Mouse (Mus musculus) A20 (cell line): Measurements from ENCODE around the gene Aco1.
A peak's percentile ranks its signal among the peaks of the same experiment; 100 is the strongest.

Experiments
- DNase-seq: peaks from one replicate; pipeline ENCODE4 v3.0.0-alpha.2; 2011; ENCODE audit warnings: low read depth, low spot score

Aco1 gene

DNA sequence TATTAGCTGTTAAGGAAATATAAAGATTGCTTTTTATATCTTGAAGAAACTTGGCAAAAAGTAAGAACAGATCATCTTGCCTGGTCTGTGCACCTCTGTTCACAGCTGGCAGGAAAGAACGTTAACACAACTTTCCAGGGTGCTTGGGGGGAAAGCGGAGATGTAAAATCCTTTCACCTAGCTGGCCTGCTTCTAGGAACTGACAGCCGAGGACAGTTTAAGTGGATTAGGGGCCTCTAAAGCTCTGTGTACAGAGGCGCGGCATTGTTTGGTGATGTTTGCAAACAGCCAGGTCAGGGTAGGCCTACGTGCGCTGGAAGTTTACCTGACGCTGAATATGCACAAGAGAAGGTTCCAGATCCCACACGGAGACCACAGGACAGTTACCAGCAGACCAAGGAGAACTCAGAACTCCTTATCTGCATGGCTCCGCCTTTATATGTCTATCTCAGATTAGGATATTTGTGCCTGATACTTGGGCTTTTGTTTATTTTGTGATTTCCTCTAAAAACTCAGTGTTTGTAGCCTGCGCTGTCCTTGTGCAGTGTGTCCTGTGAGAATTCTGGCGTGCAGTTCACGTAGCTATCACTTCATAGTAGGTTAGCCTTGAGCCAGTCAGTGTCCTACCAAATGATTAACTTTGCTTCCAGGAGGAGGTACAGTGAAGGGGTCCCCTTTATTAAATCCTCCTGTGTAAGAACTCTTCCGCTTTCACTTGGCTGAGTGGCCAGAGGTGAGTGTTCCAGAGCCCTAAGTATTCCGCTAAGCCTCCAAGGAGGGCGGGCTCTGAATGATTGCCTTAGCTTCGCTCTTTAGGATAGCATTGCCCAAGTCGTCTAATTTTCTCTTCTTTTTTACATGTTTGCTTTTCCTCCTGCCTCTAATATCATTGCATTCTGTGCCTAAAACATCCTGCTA lies 14.0 kb downstream of the Aco1 start:
- DNase-seq = no peak

DNA sequence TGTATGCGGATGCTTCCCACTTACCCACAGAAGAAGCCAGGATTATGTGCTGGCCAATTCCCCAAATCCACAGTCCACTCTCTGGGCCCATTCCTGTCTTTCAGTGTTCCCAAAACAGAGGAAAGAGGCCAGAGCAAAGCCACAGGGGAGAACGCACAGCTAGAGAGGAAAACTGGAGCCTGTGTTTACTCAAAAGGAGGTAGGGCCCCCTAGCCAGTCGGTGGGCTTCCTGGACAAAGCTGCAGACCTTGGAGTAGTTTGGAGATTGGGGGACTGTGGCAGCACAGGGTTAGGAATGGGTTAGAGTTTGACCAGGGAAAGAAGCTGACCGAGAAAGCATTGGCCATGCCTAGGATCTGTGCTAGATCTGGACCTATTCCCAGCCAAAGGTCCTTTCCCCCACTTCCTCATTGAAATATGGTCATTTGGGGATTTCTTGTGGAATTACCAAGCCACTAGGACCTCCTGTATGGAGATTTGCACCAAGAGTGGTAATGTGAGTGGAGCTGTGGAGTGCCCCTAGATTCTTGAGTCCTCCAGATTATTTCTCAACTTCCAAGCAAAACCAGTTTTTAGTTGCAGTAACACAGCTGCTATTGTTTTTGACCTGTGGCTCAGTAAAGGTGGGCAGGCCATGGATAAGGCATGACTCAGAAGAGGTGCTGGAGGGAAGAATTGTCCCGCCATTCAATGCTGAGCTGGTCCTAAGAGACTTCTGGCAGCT lies 14.8 kb downstream of the Aco1 start:
- no peak for DNase-seq

DNA sequence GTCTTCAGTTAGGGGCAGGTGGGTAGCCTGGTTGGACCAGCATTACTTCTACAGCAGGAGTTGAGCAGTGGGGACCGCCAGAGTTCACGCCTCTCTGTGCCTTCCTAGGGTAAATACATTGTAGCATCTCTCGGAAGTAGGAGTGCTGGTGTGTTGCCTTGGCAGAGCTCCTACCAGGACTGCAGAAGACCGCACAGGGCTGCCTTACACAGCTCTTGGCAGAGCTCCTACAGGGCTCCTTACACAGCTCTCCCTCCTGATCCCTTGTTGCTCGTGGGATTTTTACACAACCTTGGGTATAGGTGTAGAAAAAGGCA lies 15.3 kb downstream of the Aco1 start:
- no peak for DNase-seq

DNA sequence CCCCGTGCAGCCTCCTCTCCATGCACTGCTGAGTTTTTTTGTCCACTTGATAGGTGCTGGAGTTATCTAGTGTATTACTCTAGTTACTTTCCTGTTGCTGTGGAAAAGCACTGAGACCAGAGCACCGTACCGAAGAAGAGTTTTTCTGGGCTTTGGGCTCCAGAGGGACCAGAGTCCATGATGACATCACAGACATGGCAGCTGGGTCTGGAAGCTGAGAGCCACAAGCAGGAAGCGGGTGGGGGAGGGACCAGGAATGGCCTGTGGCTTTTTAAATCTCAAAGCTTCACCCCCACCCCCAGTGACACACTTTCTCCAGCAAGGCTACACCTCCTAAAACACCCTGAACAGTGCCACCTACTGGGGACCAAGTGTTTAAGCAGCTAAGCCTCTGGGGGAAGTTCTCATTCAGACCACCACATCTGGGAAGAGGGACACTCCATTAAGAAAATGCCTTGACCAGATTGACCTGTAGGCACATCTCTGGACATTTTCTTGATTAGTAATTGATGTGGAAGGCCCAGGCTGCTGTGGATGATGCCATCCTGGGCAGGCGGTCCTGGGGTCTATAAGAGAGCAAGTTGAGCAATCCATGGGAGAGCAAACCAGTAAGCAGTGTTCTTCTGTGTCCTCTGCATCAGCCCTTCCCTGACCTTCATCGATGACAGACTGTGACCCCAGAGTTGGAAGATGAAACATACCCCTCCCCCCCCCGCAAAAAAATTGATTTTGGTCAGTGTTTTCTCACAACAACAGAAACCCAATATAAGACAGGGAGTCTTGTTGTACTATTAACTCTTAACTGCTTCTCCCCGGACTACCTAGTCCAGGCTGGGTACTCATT lies 17.9 kb downstream of the Aco1 start:
- DNase-seq = no peak

DNA sequence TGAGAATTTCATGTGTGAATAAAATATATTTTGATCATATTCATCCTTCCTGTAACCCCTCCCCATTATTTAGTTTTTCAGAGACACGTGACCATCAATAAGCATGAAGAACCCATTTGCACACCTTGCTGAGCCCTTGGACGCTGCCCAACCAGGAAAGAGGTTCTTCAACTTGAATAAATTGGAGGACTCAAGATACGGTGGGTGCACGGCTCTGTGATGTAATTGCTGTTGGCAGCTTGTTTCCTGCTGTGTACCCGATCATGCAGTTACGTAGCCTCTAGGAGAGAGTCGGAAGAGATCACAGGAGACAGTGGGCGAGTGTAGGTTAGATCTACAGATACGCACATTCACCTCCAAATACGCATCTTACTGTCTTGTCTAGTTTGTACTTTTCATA lies 20.8 kb downstream of the Aco1 start:
- DNase-seq = no peak

DNA sequence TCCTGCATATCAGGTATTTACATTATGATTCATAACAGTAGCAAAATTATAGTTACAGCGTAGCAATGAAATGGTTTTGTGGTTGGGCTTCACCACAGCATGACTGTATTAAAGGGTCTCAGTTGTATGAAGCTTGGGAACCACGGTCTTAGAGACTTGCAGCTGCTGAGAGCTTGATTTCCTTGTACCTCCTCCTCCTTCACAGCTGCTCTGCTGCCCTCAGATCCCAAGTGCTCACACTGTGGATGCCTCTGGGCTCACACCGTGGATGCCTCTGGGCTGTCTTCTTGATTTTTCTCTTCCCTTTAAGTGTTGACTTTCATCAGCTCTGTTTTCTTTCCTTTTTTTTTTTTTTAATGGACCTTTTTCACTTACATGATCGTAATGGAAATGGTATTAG lies 28.6 kb downstream of the Aco1 start:
- DNase-seq = no peak

DNA sequence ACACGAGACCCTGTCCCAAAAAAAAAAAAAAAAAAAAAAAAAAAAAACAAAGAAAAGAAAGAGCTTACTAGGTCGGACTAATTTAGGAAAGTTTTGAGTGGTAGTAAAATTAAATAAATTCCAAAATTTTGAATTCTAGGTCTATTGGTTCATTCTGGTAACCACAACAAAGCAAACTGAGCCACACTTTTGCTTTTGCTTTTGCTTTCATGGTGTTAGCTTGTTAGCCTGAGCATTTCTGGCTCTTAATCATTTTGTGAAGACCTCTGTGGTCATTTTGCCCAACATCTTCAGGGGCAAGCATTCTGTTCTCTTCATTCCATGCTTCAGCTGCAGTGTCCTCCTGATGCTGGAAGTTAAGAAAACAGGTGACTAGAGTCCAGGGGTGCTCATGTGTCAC lies 29.5 kb downstream of the Aco1 start:
- no peak for DNase-seq

DNA sequence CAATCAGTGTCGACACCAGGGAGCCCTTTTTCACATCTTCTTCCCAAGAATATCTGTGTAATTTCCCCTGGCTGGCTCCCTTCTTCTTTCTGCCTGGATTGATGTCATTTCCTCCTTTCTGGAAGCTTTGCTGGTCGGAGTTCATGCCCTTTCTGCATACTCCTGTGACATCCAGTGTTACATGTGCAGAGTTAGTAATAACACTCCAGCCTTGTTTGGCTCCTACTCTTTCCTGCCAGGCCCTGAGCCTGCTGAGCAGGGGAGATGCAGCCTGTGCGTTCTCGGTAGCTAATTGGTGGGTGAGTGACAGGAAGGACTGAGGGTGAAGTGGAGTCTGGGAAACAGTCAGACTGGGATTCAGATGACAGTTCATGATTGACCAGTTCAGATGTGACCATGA lies 31.4 kb downstream of the Aco1 start:
- DNase-seq = no peak

DNA sequence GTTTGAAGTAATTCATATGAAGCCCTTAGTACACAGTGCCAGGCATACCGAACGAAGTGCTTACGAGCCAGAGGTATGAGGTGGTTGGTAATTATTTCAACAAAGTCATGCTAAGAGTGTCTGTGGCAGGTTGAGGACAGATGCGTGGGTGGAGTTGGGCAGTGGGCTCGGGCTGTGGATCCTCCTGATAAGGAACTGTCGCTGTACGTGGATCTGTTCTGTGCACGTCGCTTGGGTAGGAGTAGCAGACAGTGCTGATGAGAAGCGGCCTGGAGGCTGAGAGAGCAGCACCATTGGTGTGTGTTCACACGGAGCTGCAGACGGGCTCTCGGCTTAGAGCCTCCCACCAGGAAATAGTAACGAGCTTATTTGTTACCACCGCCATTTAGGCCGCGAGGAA lies 35.7 kb downstream of the Aco1 start:
- no peak for DNase-seq

DNA sequence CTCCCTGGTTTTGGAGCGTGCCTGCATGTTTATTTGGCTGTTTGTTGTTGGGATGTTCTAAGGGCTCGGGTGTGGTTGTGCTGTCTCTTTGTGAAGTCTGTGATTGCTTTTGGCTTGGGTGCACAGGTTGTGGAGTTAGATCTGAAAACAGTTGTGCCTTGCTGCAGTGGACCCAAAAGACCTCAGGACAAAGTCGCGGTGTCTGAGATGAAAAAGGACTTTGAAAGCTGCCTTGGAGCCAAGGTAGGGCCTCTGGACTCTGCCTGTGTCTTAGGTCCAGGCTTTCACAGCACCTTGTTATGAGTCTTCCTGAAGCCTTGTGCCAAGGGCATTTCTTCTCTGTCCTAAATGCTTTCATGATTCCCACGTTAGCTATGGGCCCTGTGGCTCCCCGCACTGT lies 37.2 kb downstream of the Aco1 start:
- DNase-seq = no peak

DNA sequence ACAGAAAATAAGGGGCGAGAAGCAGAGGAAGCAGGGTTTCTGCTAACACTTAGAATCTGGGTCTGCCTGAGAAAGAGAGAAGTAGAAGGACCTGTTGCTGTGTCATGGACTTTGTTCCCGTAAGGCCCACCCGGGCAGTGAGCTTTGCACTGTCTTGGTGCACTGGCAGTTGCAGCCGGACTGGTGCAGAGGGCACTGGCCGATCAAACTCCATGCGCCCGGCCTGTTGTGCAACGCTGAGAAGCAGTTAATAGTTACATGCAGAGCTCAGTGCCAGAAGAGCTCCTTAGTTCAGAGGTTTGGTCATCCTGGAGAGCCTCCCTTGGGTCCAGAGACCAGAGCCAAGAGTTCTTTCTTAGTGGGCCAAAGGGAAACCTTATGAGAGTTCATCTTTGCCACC lies 38.8 kb downstream of the Aco1 start:
- no peak for DNase-seq

DNA sequence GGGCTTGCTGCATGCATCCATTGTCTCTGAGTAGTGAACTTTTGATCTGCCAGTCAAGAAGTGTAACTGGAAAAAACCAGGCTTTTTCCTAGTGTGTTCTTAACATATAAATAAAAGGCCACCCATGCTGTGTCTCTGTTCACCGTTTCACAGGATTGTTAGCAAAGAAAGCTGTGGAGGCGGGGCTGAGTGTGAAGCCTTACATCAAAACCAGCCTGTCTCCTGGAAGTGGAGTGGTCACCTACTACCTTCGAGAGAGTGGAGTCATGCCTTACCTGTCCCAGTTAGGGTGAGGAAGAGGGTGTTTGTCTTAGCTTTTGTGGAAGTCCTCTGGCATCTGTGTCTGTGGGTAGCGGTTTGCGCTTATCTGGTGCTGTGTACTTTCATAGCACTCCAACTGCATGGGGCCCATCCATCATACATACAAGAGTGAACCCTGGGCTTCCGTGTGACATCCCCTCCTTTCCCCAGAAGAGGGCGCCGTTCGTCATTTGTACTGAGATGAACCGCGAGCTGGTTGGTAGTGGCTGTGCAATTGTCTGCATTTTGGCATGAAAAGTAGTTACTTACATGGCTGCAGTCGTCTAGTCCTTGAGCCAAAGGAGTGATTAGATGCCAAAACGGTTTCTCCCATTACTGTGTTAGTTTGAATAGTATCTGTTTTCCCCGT lies 39.9 kb downstream of the Aco1 start:
- DNase-seq = peak; percentile 71

DNA sequence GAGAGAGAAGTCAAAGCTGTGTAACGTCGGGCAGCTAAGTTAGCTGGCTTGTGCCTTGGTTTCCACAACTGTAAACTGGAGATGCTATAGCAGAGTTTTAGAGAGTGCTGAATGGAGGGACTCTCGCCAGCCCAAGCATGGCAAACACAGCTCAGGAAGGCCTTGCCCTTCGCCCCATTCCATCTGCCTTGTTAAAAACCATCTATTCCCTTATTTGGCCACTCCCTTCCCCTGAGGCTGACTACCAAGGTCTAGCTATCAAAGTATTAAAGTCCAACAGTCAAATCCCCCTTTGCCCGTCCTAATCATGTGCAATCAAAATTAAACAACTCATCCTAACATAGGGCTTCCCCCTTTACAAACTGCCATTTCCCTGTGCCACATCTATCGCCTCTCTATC lies 40.9 kb downstream of the Aco1 start:
- no peak for DNase-seq

DNA sequence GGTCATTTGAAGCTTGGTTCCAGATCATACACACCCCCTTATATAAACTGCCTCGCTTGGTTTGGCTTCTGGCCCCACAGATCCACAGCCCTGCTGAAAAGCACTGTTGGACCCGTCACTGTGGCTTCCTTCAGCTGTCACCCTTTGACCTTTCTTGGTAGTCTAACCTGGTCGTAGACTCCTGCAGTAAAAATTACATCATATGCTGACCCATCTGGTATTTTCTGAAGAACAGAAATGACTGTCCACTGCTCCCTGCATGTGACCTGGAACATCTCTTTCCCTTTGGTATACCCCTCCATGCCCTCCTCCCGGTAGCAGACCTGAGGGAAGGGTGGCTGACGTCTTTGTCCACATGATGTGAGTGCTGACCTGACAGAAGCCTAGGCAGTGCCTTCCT lies 41.6 kb downstream of the Aco1 start:
- no peak for DNase-seq

DNA sequence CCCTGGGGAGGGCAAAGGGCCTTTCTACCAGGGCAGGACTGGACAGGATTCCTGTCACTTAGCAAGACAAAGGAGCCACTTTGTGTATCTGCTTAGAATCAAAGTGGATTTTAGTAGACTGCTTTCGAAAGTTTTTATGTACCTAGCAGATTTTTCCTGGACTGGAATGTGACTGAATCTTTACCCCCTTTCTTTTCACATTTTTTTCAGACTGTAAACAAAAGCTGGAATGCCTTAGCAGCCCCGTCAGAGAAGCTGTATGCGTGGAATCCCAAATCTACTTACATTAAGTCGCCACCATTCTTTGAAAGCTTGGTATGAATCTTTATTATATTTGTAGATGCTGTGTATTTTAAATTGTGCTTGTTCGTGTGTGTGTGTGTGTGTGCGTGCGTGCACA lies 45.1 kb downstream of the Aco1 start:
- no peak for DNase-seq

DNA sequence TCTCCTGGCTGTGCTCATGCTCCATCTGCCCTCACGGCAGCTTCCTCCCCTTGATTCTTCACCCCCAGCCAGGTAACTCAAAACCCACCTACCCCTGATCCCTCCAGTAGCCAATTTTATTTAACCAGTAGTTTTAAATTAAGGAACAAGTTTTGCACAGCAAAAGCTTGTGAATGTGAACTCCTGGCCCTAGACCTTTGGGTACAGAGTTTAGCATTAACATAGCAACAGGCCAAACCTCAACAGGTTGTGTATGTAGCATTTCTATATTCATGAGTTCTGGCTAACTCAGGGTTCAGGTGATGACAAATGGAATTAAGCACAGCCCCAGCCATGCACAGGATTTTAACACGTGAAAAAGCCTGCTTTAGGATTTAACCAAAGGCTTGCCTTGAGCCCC lies 49.4 kb downstream of the Aco1 start:
- DNase-seq = no peak

DNA sequence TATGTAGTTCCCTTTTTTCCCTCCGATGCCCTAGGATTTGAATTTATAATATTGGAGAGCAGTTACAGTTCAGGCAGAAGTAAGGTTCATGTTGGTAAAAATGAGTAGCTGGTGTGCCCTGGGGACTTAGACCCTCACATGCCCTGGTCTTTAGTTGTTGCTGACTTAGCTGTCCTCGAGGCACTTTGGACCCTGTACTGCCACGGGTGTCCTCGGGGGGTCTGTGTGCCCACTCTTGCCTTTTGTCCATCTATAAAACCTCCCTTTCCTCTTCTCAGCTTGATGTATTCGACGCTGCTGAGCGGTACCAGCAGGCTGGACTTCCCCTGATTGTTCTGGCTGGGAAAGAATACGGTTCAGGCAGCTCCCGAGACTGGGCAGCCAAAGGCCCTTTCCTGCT lies 50.6 kb downstream of the Aco1 start:
- no peak for DNase-seq

DNA sequence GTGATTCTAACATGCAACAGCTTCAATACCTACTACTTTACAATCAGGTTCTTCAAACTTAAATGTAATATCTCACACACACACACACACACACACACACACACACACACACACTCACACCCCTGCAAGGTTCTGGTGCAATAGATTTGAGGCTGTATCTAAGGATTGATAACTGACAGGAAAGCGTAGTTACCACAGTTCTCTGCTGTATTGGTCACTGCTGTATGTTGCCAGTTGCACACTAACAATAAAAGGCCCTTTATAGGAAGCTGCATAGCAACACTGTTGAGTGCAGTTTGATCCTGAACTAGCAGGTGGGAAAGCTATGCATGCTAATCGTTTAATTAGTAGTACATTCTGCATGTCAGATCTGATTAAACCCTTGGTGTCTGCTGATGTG lies 52.5 kb downstream of the Aco1 start:
- no peak for DNase-seq

DNA sequence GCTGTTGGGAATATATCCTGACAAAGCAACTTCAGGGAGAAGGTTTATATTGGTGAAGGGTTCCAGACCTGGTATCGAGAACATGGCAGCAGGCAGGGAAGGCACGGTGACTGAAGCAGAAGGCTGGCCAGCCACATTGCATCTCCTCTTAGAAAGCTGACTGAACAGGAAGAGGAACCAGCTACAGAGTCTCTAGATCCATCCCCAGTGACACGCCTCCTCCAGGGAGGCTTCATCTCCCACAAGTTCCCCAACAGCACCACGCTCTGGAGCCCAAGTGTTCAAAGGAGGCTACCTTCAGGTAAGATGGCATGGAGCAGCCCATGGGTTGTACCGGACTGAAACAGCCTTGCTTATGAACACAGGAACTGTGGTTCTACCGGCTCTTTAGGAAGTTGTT lies 59.3 kb downstream of the Aco1 start:
- DNase-seq = peak; percentile 8

DNA sequence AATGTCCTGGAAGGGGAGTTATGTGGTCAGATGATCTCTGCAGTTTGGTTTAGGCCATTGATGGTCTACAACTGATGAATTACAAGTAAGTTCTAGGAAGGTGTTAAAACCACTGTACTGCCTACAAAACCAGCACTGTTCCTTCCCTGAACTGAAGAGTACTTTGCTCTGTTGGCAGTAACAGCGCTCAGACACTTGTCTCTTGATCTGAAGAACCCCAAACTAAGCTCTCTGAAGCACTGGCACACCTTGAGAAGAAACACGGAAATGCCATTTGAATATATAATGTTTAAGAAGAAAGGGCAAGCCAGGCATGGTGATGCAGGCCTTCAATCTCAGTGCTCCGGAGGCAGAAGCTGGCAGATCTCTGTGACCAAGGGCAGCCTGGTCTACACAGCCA lies 61.5 kb downstream of the Aco1 start:
- DNase-seq = no peak

DNA sequence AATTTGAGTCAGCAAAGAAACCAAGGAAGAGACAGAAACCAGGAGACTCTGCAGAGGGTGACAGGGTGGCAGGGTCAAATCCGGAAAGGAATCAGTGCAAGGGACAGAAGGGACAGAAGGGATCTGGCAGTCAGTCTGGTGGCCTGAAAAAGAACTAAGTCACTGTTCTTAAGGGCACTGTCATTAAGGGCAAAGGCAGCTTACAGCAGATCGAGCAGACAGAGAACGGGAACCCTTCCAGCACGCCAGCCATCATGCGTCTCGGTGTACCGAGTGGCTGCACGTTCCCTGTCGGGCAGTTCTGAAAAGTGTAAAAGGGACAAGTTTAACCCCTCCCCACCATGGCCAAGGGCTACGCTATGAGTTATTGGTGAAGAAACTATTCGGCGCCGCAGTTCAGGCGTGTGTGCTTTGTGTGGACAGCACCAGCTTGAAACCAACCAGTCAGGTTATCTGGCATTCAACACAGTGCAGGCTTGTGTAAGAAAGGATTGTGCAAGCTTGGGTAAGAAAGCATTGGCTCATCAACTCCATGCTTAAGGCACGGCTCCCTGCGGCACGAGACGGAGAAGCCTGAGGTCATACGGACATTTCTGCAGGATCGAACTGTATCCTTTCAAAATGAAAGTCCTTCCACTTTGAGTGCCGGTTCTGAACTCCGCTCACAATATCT lies 62.5 kb downstream of the Aco1 start:
- DNase-seq = no peak
